Mouse (Mus musculus) heart, postnatal 0 days (tissue): ENCODE measurements around the gene Rnf32.

Source experiments
- CTCF ChIP-seq: IDR thresholded peaks from 2 replicates; pipeline ENCODE4 v1.5.1; 2016; ENCODE audit warnings: antibody characterized with exemption, control low read depth, low read depth
- EP300 ChIP-seq: IDR thresholded peaks from 2 replicates; pipeline ENCODE4 v1.6.1; 2016; ENCODE audit warnings: antibody characterized with exemption, low read depth

GRCm38 (mm10) chr5:29217997-29218396 lies 22.2 kb downstream of the Rnf32 start:
- TF ChIP-seq CTCF (no peak), EP300 (no peak)
